Mouse (Mus musculus) B cell, adult 62 days (primary cell): ENCODE measurements around the gene Glyctk. TPM values are rescaled to one million over a fixed set of nuclear protein-coding genes. Genes with fewer than 3 reads are reported as not detected.

Experiments
- total RNA-seq: library from RNA; stranded (reverse); gene quantifications from 4 replicates; pipeline ENCODE4 v1.2.4, GENCODE M21; 2023

Gene Glyctk
- 7.0 to 10.1 TPM (median 7.3 TPM) in 4 replicates for total RNA-seq

DNA sequence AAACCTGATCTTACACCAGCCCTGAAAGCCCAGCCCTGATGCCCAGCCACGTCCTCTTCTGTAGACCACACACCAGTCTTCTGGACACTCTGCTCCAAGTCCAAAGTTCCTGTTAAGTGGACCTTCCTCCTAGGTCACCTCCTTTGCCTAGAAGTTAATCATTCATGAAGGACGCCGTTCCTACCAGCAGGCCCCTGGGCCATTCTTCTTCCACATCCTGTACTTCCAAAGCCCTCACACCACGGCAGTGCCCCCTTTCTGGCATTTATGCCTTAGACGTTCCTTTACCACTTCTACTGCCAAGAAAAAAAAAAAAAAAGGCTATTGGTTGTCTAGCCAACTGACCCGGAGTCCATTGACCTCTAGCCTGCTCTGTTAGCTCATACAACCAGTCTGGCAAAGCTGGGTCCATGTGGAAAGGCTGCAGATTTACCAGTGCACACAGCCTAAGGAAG lies at the start of gene Glyctk:
TSS of gene Glyctk (minus strand) at position 102 of the 455 bp plus-strand sequence.

GRCm38 (mm10) chr9:106202819-106203636 lies 45.1 kb upstream of the Glyctk start, which contains the start of gene Twf2:
Twf2 (plus strand) TSS chr9:106203108.

DNA sequence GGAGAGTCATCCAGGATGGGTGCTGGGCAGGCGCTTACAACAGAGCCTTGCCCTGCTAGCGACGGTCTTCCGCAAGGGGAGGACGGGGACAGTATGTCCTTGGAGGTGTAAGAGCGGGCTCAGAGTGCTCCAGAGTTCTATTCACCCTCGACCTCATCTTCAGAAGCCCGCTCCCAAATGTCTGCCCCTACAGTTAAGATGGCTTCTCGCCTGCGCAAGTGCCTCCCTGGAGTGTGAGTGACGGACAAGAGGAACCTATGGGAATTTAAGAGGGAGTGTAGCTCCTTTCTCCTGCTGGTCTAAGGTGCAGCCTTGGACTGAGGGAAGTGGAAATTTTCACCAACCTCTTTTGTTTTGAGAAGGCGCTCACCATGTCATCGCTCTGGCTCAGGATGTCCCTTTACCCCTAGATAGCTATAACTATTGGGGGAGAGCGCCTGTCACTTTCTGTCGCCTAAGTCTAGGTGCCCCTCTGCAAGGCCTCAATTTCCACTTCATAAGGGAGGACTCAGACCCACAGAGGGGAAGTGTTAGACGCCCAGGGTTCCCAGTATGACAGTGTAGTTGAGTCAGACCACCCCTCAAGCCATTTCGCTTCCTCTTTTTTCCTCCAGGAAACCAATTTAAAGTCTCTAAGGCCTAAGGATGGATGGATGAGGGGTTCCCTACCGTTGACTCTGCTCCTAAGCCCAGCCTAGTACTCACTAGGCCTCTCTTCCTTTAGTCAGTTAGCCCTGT lies 41.8 kb upstream of the Glyctk start, which contains the start of gene Ppm1m:
TSS of gene Ppm1m (minus strand) at position 212 of the 738 bp plus-strand sequence.

DNA sequence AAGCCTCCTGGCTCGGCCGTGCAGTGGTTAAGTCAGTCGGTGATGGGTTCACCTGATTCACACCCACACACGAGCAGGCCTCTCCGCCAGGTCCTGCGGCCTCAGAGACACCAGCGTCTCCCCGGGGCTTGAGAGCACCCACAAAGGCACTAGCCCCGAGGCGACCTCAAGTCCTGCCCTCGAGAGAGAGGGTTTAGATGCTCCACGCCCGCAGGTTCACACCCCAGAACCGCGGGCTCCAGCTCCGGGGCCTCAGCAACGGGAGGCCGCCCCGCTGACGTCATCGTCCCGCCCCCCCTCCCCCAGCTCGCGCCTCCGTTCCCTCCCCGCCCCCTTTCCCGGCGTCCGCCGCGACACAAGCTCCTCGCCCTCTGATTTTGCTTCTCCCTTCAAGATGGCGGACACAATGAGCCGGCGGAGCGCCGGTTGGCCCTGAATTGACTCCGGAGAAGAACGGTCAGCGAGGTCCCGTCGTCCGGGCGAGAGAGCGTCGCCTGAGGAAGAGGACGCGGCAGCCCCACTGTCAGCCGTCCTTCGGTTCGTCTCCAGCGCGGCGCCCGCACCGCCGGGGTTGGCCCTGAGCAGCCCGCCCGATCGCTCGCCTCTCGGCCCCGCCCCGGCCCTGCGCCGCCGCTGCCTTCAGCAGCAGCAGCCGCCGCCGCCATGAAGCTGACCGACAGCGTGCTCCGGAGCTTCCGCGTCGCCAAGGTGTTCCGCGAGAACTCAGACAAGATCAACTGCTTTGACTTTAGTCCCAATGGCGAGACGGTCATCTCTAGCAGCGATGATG lies 12.8 kb upstream of the Glyctk start, which contains the start of gene Wdr82:
TSS of gene Wdr82 (plus strand) at position 373 of the 790 bp plus-strand sequence.

Other genes starting within 250 kb of the Glyctk start
- 0.12 to 0.45 TPM (median 0.18 TPM) in 4 replicates for gene Col6a5, start 197.5 kb downstream of the Glyctk start, total RNA-seq
- gene Col6a4, start 61.4 kb downstream of the Glyctk start, total RNA-seq: not detected in 4 replicates
- gene Wdr82, start 12.8 kb upstream of the Glyctk start, total RNA-seq: 94.3 to 97.5 TPM (median 95.9 TPM) in 4 replicates
- 79.2 to 90.7 TPM (median 87.2 TPM) in 4 replicates for gene Ppm1m, start 41.6 kb upstream of the Glyctk start, total RNA-seq
- gene Twf2, start 45.0 kb upstream of the Glyctk start, total RNA-seq: 64.9 to 72.7 TPM (median 66.8 TPM) in 4 replicates
- 142 to 160 TPM (median 155 TPM) in 4 replicates for gene Tlr9, start 64.5 kb upstream of the Glyctk start, total RNA-seq
- 31.5 to 42.7 TPM (median 40.7 TPM) in 4 replicates for gene Alas1, start 90.5 kb upstream of the Glyctk start, total RNA-seq
- gene Poc1a, start 122.9 kb upstream of the Glyctk start, total RNA-seq: 3.2 to 5.0 TPM (median 3.7 TPM) in 4 replicates
- gene Dusp7, start 210.5 kb upstream of the Glyctk start, total RNA-seq: 27.9 to 31.0 TPM (median 29.5 TPM) in 4 replicates